Mouse (Mus musculus) thymus, adult 2 months (tissue): ENCODE measurements around the gene Adnp.

Source experiments
- CTCF ChIP-seq: fragments of 200-500 bp; IDR thresholded peaks from 2 replicates; pipeline ENCODE4 v1.5.1; 2012; ENCODE audit warnings: mild to moderate bottlenecking, control low read depth, low read length, moderate library complexity, borderline replicate concordance; ENCODE audit not compliant: control insufficient read depth, poor library complexity, insufficient read depth; ENCODE audit errors: extremely low read depth
- POLR2A ChIP-seq: fragments of 200-500 bp; IDR thresholded peaks from 2 replicates; pipeline ENCODE4 v1.6.1; 2012; ENCODE audit warnings: mild to moderate bottlenecking, low read length, control low read depth, moderate library complexity; ENCODE audit not compliant: control insufficient read depth, poor library complexity, insufficient read depth; ENCODE audit errors: extremely low read depth

DNA sequence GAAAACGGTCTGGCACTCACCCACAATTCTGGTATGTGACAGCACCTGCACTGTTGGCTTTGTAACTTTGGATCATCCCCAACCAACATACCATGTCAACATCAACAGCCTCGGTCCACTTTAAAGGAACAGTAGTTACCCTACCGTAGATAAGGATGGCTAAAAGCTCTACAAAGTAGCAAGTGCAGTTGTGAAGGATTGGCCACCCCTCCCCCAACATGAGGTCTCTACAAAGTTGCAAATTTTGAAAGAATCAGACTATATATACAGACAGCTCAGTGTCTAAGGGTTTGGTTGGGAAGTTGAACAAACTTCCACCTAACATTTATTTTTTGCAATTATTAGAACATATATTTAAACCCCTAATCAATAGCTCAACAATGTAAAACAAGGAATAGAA, 971 bp upstream of the Adnp start:
- TF ChIP-seq POLR2A: no peak
- no peak for TF ChIP-seq CTCF
